Mouse (Mus musculus): Measurements from ENCODE around the gene Spata31d1a. TPM values are rescaled to one million over a fixed set of nuclear protein-coding genes. Genes with fewer than 3 reads are reported as not detected.
"Not testable (repeated sequence)": the region's sequence is repeated elsewhere in the genome, so short reads cannot be mapped to it uniquely, and the experiment has no call there.

Spata31d1a gene
- total and polyA plus RNA-seq, 3 experiments = 0.05 TPM; not detected in 2

DNA sequence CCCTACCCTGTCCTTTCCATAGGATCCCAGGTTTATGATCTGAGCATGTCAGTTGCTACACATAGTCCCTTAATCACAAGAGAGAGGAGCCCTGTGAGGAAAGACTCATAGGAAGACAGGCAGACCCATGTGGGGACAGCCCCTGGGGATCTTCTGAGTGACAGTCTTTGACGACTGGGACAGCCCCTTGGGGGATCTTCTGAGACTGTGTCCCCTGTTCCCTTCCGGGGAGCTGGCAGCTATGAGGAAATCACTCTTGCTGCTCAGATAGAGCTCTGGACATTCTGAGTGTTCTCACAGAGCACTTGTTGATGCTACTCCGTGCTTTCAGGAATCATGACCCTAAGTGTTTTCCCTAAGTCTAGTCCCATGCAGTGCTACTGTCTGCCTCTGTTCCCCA lies 3.6 kb upstream of the Spata31d1a start:
- ATAC-seq (ENCODE audit: extremely low read depth, insufficient number of reproducible peaks, low FRiP score, poor library complexity, severe bottlenecking) (no peak), DNase-seq (ENCODE audit: low spot score) (no peak)
- Histone ChIP-seq H3K4me3 (ENCODE audit: low read depth, low read length) (no peak overlapping the region), H3K4me1 (ENCODE audit: insufficient read depth, low read depth, low read length) (peaks cover 43% of the 10 kb centered on the region), H3K27me3 (ENCODE audit: insufficient read depth, low read length) (peaks cover 60% of the 10 kb centered on the region), H3K9me3 (replicated peaks) (no peaks in the 10 kb centered on the region), H3K36me3 (replicated peaks) (no peaks in the 10 kb centered on the region)
- TF ChIP-seq TAL1 (conservative IDR thresholded peaks at IDR 0.05; ENCODE audit: low read depth, low read length) (no peak), CTCF (IDR thresholded peaks at IDR 0.05; ENCODE audit: low read depth, low read length) (no peak), GATA1 (IDR thresholded peaks at IDR 0.05; ENCODE audit: borderline replicate concordance, low read length) (no peak), GATA2 (IDR thresholded peaks at IDR 0.05; ENCODE audit: borderline replicate concordance, low read depth, low read length) (no peak), POLR2AphosphoS5 (IDR thresholded peaks at IDR 0.05; ENCODE audit: insufficient replicate concordance, low read depth, low read length) (no peak)

DNA sequence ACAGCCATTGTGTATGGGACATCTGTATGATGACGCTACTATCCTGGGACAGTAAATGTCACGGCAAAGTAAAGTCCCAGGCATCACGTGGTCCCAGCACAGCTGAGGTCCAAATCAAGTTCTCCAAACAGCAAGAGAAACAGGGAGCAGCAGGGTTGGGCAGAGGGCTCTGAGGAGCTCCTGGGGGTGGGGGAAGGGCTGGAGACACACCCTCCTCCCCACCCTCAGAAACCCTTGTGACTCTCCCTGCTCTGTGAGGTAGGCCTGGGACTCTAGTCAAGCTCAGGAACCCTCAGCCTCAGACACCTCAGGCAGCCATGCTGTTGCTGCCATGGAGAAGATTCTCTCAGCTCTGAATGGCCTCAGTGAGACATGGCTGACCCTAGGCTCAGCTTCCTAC lies 1.9 kb upstream of the Spata31d1a start, which contains the start of gene Spata31d1b:
Gene Spata31d1b (plus strand): TSS at position 301 of the 400 bp plus-strand sequence.
- H3K4me1 ChIP-seq (ENCODE audit: insufficient read depth, low read depth, low read length) = peaks cover 36% of the 10 kb centered on the region
- peak; percentile 22; the same call in 1 of the 2 replicates for ATAC-seq (ENCODE audit: extremely low read depth, insufficient number of reproducible peaks, low FRiP score, poor library complexity, severe bottlenecking)
- not testable (repeated sequence) for H3K36me3 ChIP-seq (replicated peaks); DNase-seq (ENCODE audit: low spot score); H3K4me3 ChIP-seq (ENCODE audit: low read depth, low read length); H3K9me3 ChIP-seq (replicated peaks)
- peaks cover 54% of the 10 kb centered on the region for H3K27me3 ChIP-seq (ENCODE audit: insufficient read depth, low read length)

DNA sequence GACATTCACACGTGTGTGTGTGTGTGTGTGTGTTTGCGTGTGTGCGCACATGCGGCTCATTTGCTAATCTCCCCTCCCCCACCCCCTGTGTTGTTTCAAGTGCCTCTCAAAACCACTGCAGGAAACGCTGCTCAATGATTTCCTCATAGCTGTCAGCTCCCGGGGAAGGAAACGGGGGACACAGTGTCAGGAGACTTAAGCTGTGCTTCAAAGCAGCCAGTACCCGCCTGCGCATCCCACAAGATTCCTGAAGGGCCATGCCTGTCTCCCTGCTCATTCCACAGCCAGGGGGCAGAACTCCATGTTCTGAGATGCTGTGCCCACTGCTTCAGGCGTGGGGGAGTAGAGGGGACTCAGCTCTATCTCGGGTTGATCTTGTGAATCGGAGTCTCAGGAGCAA lies 5.6 kb downstream of the Spata31d1a start:
- peaks cover 44% of the 10 kb centered on the region for H3K27me3 ChIP-seq (ENCODE audit: insufficient read depth, low read length)
- ATAC-seq (ENCODE audit: extremely low read depth, insufficient number of reproducible peaks, low FRiP score, poor library complexity, severe bottlenecking) (no peak), DNase-seq (ENCODE audit: low spot score) (no peak)
- no peaks in the 10 kb centered on the region for H3K36me3 ChIP-seq (replicated peaks)
- no peaks in the 10 kb centered on the region for H3K9me3 ChIP-seq (replicated peaks)
- peaks cover 15% of the 10 kb centered on the region for H3K4me1 ChIP-seq (ENCODE audit: insufficient read depth, low read depth, low read length)
- no peak overlapping the region for H3K4me3 ChIP-seq (ENCODE audit: low read depth, low read length)
- no peak for TF ChIP-seq TAL1 (conservative IDR thresholded peaks at IDR 0.05; ENCODE audit: low read depth, low read length)
- TF ChIP-seq CTCF (IDR thresholded peaks at IDR 0.05; ENCODE audit: low read depth, low read length) = no peak
- TF ChIP-seq GATA1 (IDR thresholded peaks at IDR 0.05; ENCODE audit: borderline replicate concordance, low read length) = no peak
- no peak for TF ChIP-seq GATA2 (IDR thresholded peaks at IDR 0.05; ENCODE audit: borderline replicate concordance, low read depth, low read length)
- TF ChIP-seq POLR2AphosphoS5 (IDR thresholded peaks at IDR 0.05; ENCODE audit: insufficient replicate concordance, low read depth, low read length) = no peak

DNA sequence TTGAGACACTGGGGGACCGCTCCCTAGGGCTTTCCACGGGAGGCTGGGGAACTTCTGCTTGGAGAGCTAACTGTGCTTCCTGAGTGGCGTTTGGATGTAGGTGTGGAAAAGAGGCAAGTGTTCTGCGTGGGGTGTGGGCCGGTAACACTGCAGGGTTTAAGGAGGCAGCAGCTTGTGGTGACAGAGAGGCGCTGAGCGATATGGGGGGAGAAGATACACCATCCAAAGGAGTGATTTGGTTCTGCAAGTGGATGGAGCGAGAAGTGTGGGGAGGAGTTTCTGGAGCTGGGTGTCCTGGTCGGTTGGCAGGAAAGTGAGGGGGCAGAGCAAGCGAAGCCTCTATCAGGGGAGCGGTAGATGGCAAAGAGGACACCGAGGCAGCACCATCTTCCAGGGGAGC lies 6.6 kb downstream of the Spata31d1a start:
- H3K36me3 ChIP-seq (replicated peaks) = no peaks in the 10 kb centered on the region
- peaks cover 15% of the 10 kb centered on the region for H3K4me1 ChIP-seq (ENCODE audit: insufficient read depth, low read depth, low read length)
- H3K9me3 ChIP-seq (replicated peaks) = no peaks in the 10 kb centered on the region
- DNase-seq (ENCODE audit: low spot score) (no peak), ATAC-seq (ENCODE audit: extremely low read depth, insufficient number of reproducible peaks, low FRiP score, poor library complexity, severe bottlenecking) (no peak)
- H3K4me3 ChIP-seq (ENCODE audit: low read depth, low read length) = no peak overlapping the region
- peaks cover 50% of the 10 kb centered on the region for H3K27me3 ChIP-seq (ENCODE audit: insufficient read depth, low read length)
- TF ChIP-seq POLR2AphosphoS5 (IDR thresholded peaks at IDR 0.05; ENCODE audit: insufficient replicate concordance, low read depth, low read length) (no peak), GATA2 (IDR thresholded peaks at IDR 0.05; ENCODE audit: borderline replicate concordance, low read depth, low read length) (no peak), CTCF (IDR thresholded peaks at IDR 0.05; ENCODE audit: low read depth, low read length) (no peak), TAL1 (conservative IDR thresholded peaks at IDR 0.05; ENCODE audit: low read depth, low read length) (no peak), GATA1 (IDR thresholded peaks at IDR 0.05; ENCODE audit: borderline replicate concordance, low read length) (no peak)

DNA sequence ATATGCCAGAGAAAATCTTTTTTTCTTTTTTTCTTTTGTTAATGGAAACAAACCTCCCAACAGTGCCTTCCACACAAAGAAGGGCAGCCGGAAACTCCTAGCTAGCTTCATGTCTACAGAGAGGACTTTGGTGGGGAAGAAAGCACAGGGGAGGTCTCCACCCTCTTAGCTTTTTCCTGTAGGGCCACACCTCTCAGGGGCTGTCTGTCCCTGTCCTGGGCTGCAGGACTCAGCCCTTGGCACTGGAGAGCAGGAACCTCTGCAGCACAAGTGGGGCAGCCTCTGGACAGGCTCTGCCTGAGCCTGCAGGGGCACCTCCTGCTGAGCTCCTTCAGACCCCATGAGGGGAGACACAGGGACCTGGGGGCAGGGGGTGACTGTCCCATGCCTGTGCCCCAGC lies 10.0 kb downstream of the Spata31d1a start:
- Histone ChIP-seq H3K4me1 (ENCODE audit: insufficient read depth, low read depth, low read length) (peaks cover 15% of the 10 kb centered on the region), H3K27me3 (ENCODE audit: insufficient read depth, low read length) (peaks cover 61% of the 10 kb centered on the region)
- H3K9me3 ChIP-seq (replicated peaks); H3K4me3 ChIP-seq (ENCODE audit: low read depth, low read length); H3K36me3 ChIP-seq (replicated peaks); DNase-seq (ENCODE audit: low spot score); ATAC-seq (ENCODE audit: extremely low read depth, insufficient number of reproducible peaks, low FRiP score, poor library complexity, severe bottlenecking): not testable (repeated sequence)

DNA sequence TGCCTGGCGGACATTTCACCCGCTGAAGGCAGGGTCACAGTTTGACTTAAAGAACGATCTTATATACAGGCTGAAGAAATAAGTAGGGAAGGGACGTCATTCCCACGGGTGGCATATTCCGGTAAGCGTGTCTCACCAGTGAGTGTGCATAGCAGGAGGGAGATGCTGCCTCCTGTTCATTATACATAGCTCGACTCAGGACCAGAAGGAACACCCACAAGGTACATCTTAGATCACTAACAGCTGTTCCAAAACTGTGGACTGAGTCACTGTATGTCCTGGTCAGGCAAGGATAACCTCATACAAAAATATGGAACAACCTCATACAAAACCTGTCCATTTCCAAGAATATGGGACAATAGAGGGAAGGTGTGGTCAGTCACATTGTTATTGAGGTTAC lies 11.0 kb downstream of the Spata31d1a start:
- no peaks in the 10 kb centered on the region for H3K36me3 ChIP-seq (replicated peaks)
- H3K27me3 ChIP-seq (ENCODE audit: insufficient read depth, low read length) = peaks cover 51% of the 10 kb centered on the region
- ATAC-seq (ENCODE audit: extremely low read depth, insufficient number of reproducible peaks, low FRiP score, poor library complexity, severe bottlenecking) = no peak
- TF ChIP-seq TAL1 (conservative IDR thresholded peaks at IDR 0.05; ENCODE audit: low read depth, low read length) = no peak
- no peak for TF ChIP-seq GATA2 (IDR thresholded peaks at IDR 0.05; ENCODE audit: borderline replicate concordance, low read depth, low read length)
- no peak for TF ChIP-seq CTCF (IDR thresholded peaks at IDR 0.05; ENCODE audit: low read depth, low read length)
- TF ChIP-seq GATA1 (IDR thresholded peaks at IDR 0.05; ENCODE audit: borderline replicate concordance, low read length) = no peak
- no peak for TF ChIP-seq POLR2AphosphoS5 (IDR thresholded peaks at IDR 0.05; ENCODE audit: insufficient replicate concordance, low read depth, low read length)
- peaks cover 6% of the 10 kb centered on the region; the same call in 1 of the 2 replicates for H3K4me1 ChIP-seq (ENCODE audit: insufficient read depth, low read depth, low read length)
- no peak overlapping the region for H3K4me3 ChIP-seq (ENCODE audit: low read depth, low read length)
- DNase-seq (ENCODE audit: low spot score) = no peak
- H3K9me3 ChIP-seq (replicated peaks) = no peaks in the 10 kb centered on the region

DNA sequence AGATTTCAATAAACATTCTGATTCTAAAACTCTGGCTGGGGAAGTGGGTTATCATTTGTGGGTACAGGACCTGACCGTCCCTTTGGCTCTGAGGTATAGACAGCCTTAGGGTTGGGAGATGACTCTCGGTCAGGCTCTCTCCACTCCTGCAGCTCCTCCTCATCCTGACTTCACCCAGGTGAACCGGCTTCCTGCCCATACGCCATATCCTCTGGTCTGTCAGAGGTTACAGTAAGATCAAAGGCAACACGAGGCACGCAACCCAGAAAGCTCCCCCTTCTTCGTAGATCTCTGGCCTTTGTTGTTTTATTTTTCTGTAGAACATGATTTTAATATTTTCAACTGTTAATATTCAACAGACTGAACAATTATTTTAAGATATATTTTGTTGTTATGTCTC lies 14.3 kb downstream of the Spata31d1a start:
- H3K27me3 ChIP-seq (ENCODE audit: insufficient read depth, low read length) = peaks cover 32% of the 10 kb centered on the region
- no peak for ATAC-seq (ENCODE audit: extremely low read depth, insufficient number of reproducible peaks, low FRiP score, poor library complexity, severe bottlenecking)

More for the DNA sequence above, 14.3 kb downstream of the Spata31d1a start:
- no peak for TF ChIP-seq POLR2AphosphoS5 (IDR thresholded peaks at IDR 0.05; ENCODE audit: insufficient replicate concordance, low read depth, low read length)
- TF ChIP-seq TAL1 (conservative IDR thresholded peaks at IDR 0.05; ENCODE audit: low read depth, low read length) = no peak
- no peak for TF ChIP-seq GATA2 (IDR thresholded peaks at IDR 0.05; ENCODE audit: borderline replicate concordance, low read depth, low read length)
- no peak for TF ChIP-seq GATA1 (IDR thresholded peaks at IDR 0.05; ENCODE audit: borderline replicate concordance, low read length)
- TF ChIP-seq CTCF (IDR thresholded peaks at IDR 0.05; ENCODE audit: low read depth, low read length) = no peak
- peaks cover 5% of the 10 kb centered on the region for H3K9me3 ChIP-seq (replicated peaks)
- no peaks in the 10 kb centered on the region for H3K36me3 ChIP-seq (replicated peaks)
- DNase-seq (ENCODE audit: low spot score) = no peak
- H3K4me3 ChIP-seq (ENCODE audit: low read depth, low read length) = no peak overlapping the region
- peaks cover 7% of the 10 kb centered on the region; the same call in 1 of the 2 replicates for H3K4me1 ChIP-seq (ENCODE audit: insufficient read depth, low read depth, low read length)

Data from G1E (cell line).